Mouse (Mus musculus) erythroid progenitor cell, adult 5-6 weeks (primary cell): ENCODE measurements around the gene Abraxas2. TPM values are rescaled to one million over a fixed set of nuclear protein-coding genes. Genes with fewer than 3 reads are reported as not detected.
A peak's percentile ranks its signal among the peaks of the same experiment; 100 is the strongest.

Source experiments
- ATAC-seq: replicated peaks from 2 replicates; pipeline ENCODE4 v1.8.0; 2016; ENCODE audit warnings: moderate number of reproducible peaks, mild to moderate bottlenecking, moderate TSS enrichment, inconsistent platforms; ENCODE audit not compliant: poor library complexity, low FRiP score, severe bottlenecking
- total RNA-seq, 2 experiments: library from RNA; stranded (forward) in 1 of 2; stranded (reverse) in 1 of 2; fragments of 150-400 nt in 1 of 2; fragments of 186-747, 209-891 nt in 1 of 2; gene quantifications; 2 replicates each; pipeline versions ENCODE4 v1.2.3 to v1.2.4; 2015 to 2017; ENCODE audit warnings: low replicate concordance in 2 of 2

Abraxas2 gene
- total RNA-seq, 2 experiments from 2014 or later, result 3.6 to 17.2 TPM

- peak; percentile 96 for ATAC-seq
Measured at GRCm38 (mm10) chr7:132852173-132852844, 6.7 kb upstream of the Abraxas2 start, which contains the start of gene Eef1akmt2. Gene Eef1akmt2 (minus strand): TSS chr7:132852673.

- ATAC-seq, result no peak
Measured at GRCm38 (mm10) chr7:132853361-132853760, 5.7 kb upstream of the Abraxas2 start.

- no peak for ATAC-seq
Measured at GRCm38 (mm10) chr7:132853946-132854345, 5.1 kb upstream of the Abraxas2 start.

- no peak for ATAC-seq
Measured at GRCm38 (mm10) chr7:132856083-132856482, 2.9 kb upstream of the Abraxas2 start.

- no peak for ATAC-seq
Measured at GRCm38 (mm10) chr7:132858043-132858608, 899 bp upstream of the Abraxas2 start.

GRCm38 (mm10) chr7:132866316-132866715 lies 7.3 kb downstream of the Abraxas2 start:
- no peak for ATAC-seq

- no peak for ATAC-seq
Measured at GRCm38 (mm10) chr7:132873043-132873442, 14.0 kb downstream of the Abraxas2 start.

GRCm38 (mm10) chr7:132875391-132876086 lies 16.5 kb downstream of the Abraxas2 start:
- no peak for ATAC-seq

- ATAC-seq, result no peak
Measured at GRCm38 (mm10) chr7:132880276-132880675, 21.3 kb downstream of the Abraxas2 start.

GRCm38 (mm10) chr7:132882343-132882742 lies 23.3 kb downstream of the Abraxas2 start:
- ATAC-seq, result 0 out of 2 replicates have a peak, but pooled peaks have one; percentile 49

- ATAC-seq, result no peak
Measured at GRCm38 (mm10) chr7:132884031-132884430, 25.0 kb downstream of the Abraxas2 start.

- no peak for ATAC-seq
Measured at GRCm38 (mm10) chr7:132887019-132887804, 28.2 kb downstream of the Abraxas2 start.

GRCm38 (mm10) chr7:132888052-132888451 lies 29.0 kb downstream of the Abraxas2 start:
- ATAC-seq, result no peak

GRCm38 (mm10) chr7:132888518-132889249 lies 29.7 kb downstream of the Abraxas2 start:
- ATAC-seq, result no peak

GRCm38 (mm10) chr7:132889691-132890090 lies 30.7 kb downstream of the Abraxas2 start:
- ATAC-seq, result no peak

- ATAC-seq, result no peak
Measured at GRCm38 (mm10) chr7:132890201-132890600, 31.2 kb downstream of the Abraxas2 start.

- ATAC-seq, result no peak
Measured at GRCm38 (mm10) chr7:132891561-132892310, 32.7 kb downstream of the Abraxas2 start.

GRCm38 (mm10) chr7:132892311-132892661 lies 33.3 kb downstream of the Abraxas2 start:
- no peak for ATAC-seq

GRCm38 (mm10) chr7:132892806-132893205 lies 33.8 kb downstream of the Abraxas2 start:
- ATAC-seq, result no peak
